Mouse (Mus musculus): ENCODE results near the gene Bcl10. TPM values are rescaled to one million over a fixed set of nuclear protein-coding genes. Genes with fewer than 3 reads are reported as not detected.

Gene Bcl10
- polyA plus RNA-seq, 1 experiment from 2014 or later: 18.6 TPM

- Histone ChIP-seq H3K4me1 (replicated peaks) (0 out of 2 replicates have a peak, but pooled peaks cover 4% of the 10 kb centered on the region), H3K27ac (replicated peaks) (no peak overlapping the region), H3K4me2 (no peak overlapping the region), H3K4me3 (replicated peaks) (no peak overlapping the region), H3K9me3 (replicated peaks) (no peaks in the 10 kb centered on the region), H3K27me3 (no peaks in the 10 kb centered on the region), H3K9ac (no peak overlapping the region), H3K36me3 (replicated peaks) (no peaks in the 10 kb centered on the region)
- ATAC-seq (ENCODE audit: insufficient read depth): no peak
- whole genome bisulfite sequencing (ENCODE audit: insufficient replicate concordance): 70% methylated on average over 10 of the region's 10 CpGs
These were observed 48.9 kb downstream of the Bcl10 start for GRCm38 (mm10) chr3:145971501-145971900.

DNA sequence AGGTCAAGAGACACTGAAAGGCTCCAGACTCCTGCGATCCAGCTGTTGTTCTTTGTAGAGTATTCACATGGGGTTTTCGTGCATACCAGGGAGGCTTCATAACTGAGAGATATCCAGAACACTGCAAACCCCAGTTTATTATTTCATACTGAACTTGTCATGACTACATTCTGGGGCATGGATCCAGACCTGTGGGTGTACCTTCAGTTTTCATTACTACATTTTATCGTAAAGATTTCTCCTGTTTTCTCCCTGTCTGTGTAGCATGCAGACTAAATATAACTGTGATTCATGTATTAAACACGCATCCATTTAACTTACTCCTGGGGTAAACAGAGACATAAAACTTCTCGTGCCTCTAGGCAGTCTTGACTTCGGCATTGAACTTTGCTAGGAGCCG is 52.4 kb downstream of the Bcl10 start:
- Histone ChIP-seq H3K4me2 (no peak overlapping the region), H3K27ac (replicated peaks) (no peak overlapping the region), H3K9me3 (replicated peaks) (0 out of 2 replicates have a peak, but pooled peaks cover 3% of the 10 kb centered on the region), H3K27me3 (no peaks in the 10 kb centered on the region), H3K9ac (no peak overlapping the region), H3K36me3 (replicated peaks) (no peaks in the 10 kb centered on the region), H3K4me1 (replicated peaks) (no peaks in the 10 kb centered on the region), H3K4me3 (replicated peaks) (no peak overlapping the region)
- ATAC-seq (ENCODE audit: insufficient read depth): no peak
- 70% methylated on average over 7 of the region's 7 CpGs for WGBS (ENCODE audit: insufficient replicate concordance)

Other genes starting within 250 kb of the Bcl10 start
- 44.5 and 47.4 TPM in 2 replicates for gene Ddah1, start 164.1 kb upstream of the Bcl10 start, polyA plus RNA-seq (2015; fragmentation: Nextera tagmentation; extraction: Ambion mirVana)
- gene 2410004B18Rik, start 15.2 kb downstream of the Bcl10 start, polyA plus RNA-seq (2015; fragmentation: Nextera tagmentation; extraction: Ambion mirVana): 14.0 and 14.6 TPM in 2 replicates
- 0.48 and 0.52 TPM in 2 replicates for gene Syde2, start 65.1 kb downstream of the Bcl10 start, polyA plus RNA-seq (2015; fragmentation: Nextera tagmentation; extraction: Ambion mirVana)
- gene Wdr63, start 185.3 kb downstream of the Bcl10 start, polyA plus RNA-seq (2015; fragmentation: Nextera tagmentation; extraction: Ambion mirVana): not detected in 2 replicates
- 0.03 and 0.08 TPM in 2 replicates for gene Mcoln3, start 194.6 kb downstream of the Bcl10 start, polyA plus RNA-seq (2015; fragmentation: Nextera tagmentation; extraction: Ambion mirVana)
- 9.2 and 10.2 TPM in 2 replicates for gene Mcoln2, start 227.0 kb downstream of the Bcl10 start, polyA plus RNA-seq (2015; fragmentation: Nextera tagmentation; extraction: Ambion mirVana)